Mouse (Mus musculus): ENCODE measurements around the gene Iqcn.

DNA sequence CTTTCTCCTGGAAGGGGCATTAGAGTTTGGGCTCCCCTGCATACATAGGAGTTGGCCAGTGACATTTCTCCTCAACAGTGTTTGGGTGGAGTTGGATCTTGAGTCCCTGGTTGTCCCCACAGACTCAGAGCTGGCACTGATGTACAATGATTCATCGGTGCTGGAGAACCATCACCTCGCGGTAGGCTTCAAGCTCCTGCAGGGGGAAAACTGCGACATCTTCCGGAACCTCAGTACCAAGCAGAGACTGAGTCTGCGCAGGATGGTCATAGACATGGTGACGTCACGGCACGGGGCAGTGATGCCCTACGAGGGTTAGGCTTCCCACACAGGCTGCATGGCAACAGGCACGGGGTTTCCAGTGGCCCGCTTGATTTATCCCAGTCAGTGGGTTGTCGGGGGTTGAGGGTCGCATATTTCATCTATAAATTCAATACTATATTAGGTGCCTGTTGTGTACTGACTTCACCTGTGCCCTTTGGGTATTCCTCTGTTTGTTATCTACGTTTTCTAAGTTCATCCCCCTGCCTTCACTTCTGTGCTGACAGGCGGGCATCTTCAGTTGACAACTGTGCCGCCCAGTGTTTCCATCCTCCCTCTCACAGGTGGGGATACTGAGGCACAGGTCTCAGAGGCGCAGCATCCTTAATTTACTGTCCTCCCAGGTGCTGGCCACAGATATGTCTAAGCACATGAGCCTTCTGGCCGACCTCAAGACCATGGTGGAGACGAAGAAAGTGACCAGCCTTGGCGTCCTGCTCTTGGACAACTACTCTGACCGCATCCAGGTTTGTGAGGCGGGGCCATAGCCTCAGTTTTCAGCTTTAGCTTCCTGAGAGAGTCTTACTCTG lies 45.2 kb downstream of the Iqcn start:
- no peak for TF ChIP-seq POLR2A (IDR thresholded peaks at IDR 0.05; ENCODE audit: insufficient read depth, low read depth, low read length)
- TF ChIP-seq CTCF (IDR thresholded peaks at IDR 0.05) = no peak
- no peak for TF ChIP-seq EP300 (IDR thresholded peaks at IDR 0.05; ENCODE audit: insufficient read depth, low read depth, low read length)
